Mouse (Mus musculus) kidney, adult 2 months (tissue): ENCODE measurements around the gene C1rl.

Source experiments
- CTCF ChIP-seq: fragments of 200-500 bp; conservative IDR thresholded peaks from 2 replicates; pipeline ENCODE4 v1.5.1; 2011; ENCODE audit warnings: low read depth, mild to moderate bottlenecking, control low read depth, low read length, moderate library complexity, mixed read lengths; ENCODE audit not compliant: insufficient read depth, insufficient read length
- POLR2A ChIP-seq: fragments of 200-500 bp; IDR thresholded peaks from one replicate; pipeline ENCODE4 v1.6.1; 2011; ENCODE audit warnings: low read depth, low read length, control low read depth

DNA sequence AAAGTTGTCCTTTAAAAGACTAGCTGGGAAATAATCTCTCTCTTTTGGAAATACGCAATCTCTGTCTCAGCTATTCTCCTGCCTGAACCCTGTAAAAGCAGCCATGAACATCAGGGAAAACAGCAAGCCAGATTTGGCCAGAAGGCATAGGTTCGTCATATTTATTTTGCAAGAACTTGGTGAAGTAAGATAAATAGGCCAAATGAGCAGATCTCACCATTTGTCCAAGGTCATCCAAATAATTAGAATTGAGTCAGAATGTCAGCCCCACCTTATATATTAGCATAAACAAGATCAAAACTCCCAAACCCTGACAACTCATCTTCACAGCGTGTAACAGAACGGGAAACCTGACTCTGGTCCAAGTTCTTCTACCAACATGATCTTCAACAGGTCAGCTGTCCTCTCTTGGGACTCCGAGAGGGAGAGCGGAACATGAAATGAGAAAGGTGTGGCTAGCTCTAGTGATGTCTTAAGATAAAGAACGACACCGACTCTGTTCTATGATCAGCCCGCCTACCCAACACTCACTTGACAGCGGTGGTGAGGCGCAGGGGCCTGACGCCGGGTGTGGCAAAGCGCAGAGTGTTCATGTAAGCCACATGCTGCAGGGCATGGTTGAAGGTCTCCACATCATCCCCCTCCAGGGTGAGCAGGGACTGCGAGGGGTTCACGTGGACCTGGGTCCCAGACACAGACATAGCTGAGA, 43.8 kb upstream of the C1rl start:
- TF ChIP-seq CTCF (no peak), POLR2A (no peak)
